Mouse (Mus musculus) E14TG2a.4 (cell line): ENCODE data around the gene Wdr25.

Experiments used
- CTCF ChIP-seq: conservative IDR thresholded peaks from 2 replicates; pipeline ENCODE4 v1.5.1; 2014; ENCODE audit warnings: low read length
- NANOG ChIP-seq: IDR thresholded peaks from 2 replicates; pipeline ENCODE4 v1.6.1; 2014; ENCODE audit warnings: borderline replicate concordance, low read length, mixed read lengths
- POU5F1 ChIP-seq: IDR thresholded peaks from 2 replicates; pipeline ENCODE4 v1.6.1; 2014; ENCODE audit warnings: low read length, borderline replicate concordance

- no peak for TF ChIP-seq CTCF
- TF ChIP-seq NANOG, result no peak
- TF ChIP-seq POU5F1, result no peak
Measured at GRCm38 (mm10) chr12:108904276-108904653, 10.8 kb downstream of the Wdr25 start.
